Mouse (Mus musculus): ENCODE data around the gene Nsf. TPM values are rescaled to one million over a fixed set of nuclear protein-coding genes. Genes with fewer than 3 reads are reported as not detected.
A peak's percentile ranks its signal among the peaks of the same experiment; 100 is the strongest.

Nsf gene
- polyA plus RNA-seq, 1 experiment from 2014 or later = 59.1 TPM

DNA sequence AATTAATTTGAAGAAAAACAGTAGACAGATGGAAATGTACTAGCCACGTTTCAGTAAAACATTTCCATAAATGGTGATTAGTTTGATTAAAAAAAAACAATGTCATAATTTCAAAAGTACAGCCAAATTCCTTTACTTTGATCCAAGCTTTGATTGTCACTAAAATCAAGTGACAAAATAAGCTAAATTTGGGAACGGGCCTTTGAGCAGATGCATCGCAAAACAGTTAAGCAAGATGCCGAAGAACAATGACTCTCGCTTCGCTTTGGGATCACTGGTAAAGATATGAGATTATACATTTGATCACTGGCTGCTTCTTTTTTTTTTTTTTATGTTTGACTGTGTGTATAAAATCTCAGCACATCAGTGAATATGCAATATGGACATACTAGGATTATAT, 20.0 kb downstream of the Nsf start:
- no peaks in the 10 kb centered on the region for H3K27me3 ChIP-seq (ENCODE audit: control insufficient read depth, insufficient read depth, low read length)
- H3K4me3 ChIP-seq (ENCODE audit: low read depth, low read length) = no peak overlapping the region
- no peaks in the 10 kb centered on the region for H3K9me3 ChIP-seq (ENCODE audit: control insufficient read depth, low read length)
- ATAC-seq (ENCODE audit: low FRiP score) (no peak), DNase-seq (ENCODE audit: low spot score, missing footprints) (no peak)
- no peak overlapping the region for H3K4me2 ChIP-seq
- no peaks in the 10 kb centered on the region for H3K36me3 ChIP-seq (ENCODE audit: control insufficient read depth, insufficient read depth, low read length)
- no peak overlapping the region for H3K27ac ChIP-seq (ENCODE audit: low read depth, low read length)
- peaks cover 2% of the 10 kb centered on the region; the same call in 1 of the 2 replicates for H3K4me1 ChIP-seq (ENCODE audit: control insufficient read depth, insufficient read depth, low read length)
- 94% methylated on average over 6 of the region's 6 CpGs for WGBS
- H3K9ac ChIP-seq (ENCODE audit: low read length) = no peak overlapping the region

- DNase-seq (ENCODE audit: low spot score, missing footprints) = no peak
- Histone ChIP-seq H3K4me1 (ENCODE audit: control insufficient read depth, insufficient read depth, low read length) (no peaks in the 10 kb centered on the region), H3K27me3 (ENCODE audit: control insufficient read depth, insufficient read depth, low read length) (no peaks in the 10 kb centered on the region), H3K4me2 (no peak overlapping the region), H3K27ac (ENCODE audit: low read depth, low read length) (no peak overlapping the region), H3K4me3 (ENCODE audit: low read depth, low read length) (no peak overlapping the region), H3K9me3 (ENCODE audit: control insufficient read depth, low read length) (no peaks in the 10 kb centered on the region), H3K36me3 (ENCODE audit: control insufficient read depth, insufficient read depth, low read length) (no peaks in the 10 kb centered on the region), H3K9ac (ENCODE audit: low read length) (no peak overlapping the region)
- ATAC-seq (ENCODE audit: low FRiP score) = no peak
- WGBS = 97% methylated on average over 2 of the region's 2 CpGs
Measured at GRCm38 (mm10) chr11:103923957-103924356, 29.9 kb downstream of the Nsf start.

GRCm38 (mm10) chr11:103923272-103923671, 30.6 kb downstream of the Nsf start:
- 91% methylated on average over 4 of the region's 4 CpGs for WGBS
- no peaks in the 10 kb centered on the region for H3K9me3 ChIP-seq (ENCODE audit: control insufficient read depth, low read length)

DNA sequence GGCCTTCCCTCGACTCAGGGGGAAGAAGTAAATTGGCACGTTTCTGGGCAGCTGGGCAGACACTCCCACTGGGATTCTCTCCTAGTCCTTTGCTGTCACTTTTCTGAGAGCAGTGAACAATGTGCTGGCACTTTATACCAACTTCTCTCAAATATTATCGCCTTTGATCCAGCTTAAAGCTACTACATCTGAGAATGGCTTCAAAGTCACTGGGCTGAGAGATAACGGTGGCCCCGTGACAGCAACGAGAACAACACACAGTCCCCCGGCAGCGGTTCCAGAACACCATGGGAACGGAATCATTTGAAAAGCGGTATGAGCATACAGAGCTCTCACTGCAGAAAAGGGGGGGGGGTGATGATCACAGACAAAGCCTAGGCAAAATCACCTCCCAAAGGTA, 31.0 kb downstream of the Nsf start:
- DNase-seq (ENCODE audit: low spot score, missing footprints) (no peak), ATAC-seq (ENCODE audit: low FRiP score) (no peak)
- no peak overlapping the region for H3K4me3 ChIP-seq (ENCODE audit: low read depth, low read length)
- no peaks in the 10 kb centered on the region for H3K27me3 ChIP-seq (ENCODE audit: control insufficient read depth, insufficient read depth, low read length)
- no peak overlapping the region for H3K4me2 ChIP-seq
- no peak overlapping the region for H3K9ac ChIP-seq (ENCODE audit: low read length)
- H3K4me1 ChIP-seq (ENCODE audit: control insufficient read depth, insufficient read depth, low read length) = no peaks in the 10 kb centered on the region
- H3K27ac ChIP-seq (ENCODE audit: low read depth, low read length) = no peak overlapping the region
- no peaks in the 10 kb centered on the region for H3K36me3 ChIP-seq (ENCODE audit: control insufficient read depth, insufficient read depth, low read length)
- 89% methylated on average over 10 of the region's 10 CpGs for WGBS
- H3K9me3 ChIP-seq (ENCODE audit: control insufficient read depth, low read length) = no peaks in the 10 kb centered on the region

More at GRCm38 (mm10) chr11:103923272-103923671, 30.6 kb downstream of the Nsf start:
- Histone ChIP-seq H3K36me3 (ENCODE audit: control insufficient read depth, insufficient read depth, low read length) (no peaks in the 10 kb centered on the region), H3K4me1 (ENCODE audit: control insufficient read depth, insufficient read depth, low read length) (no peaks in the 10 kb centered on the region), H3K27ac (ENCODE audit: low read depth, low read length) (no peak overlapping the region), H3K4me3 (ENCODE audit: low read depth, low read length) (no peak overlapping the region), H3K4me2 (no peak overlapping the region), H3K9ac (ENCODE audit: low read length) (no peak overlapping the region), H3K27me3 (ENCODE audit: control insufficient read depth, insufficient read depth, low read length) (no peaks in the 10 kb centered on the region)
- DNase-seq (ENCODE audit: low spot score, missing footprints) (no peak), ATAC-seq (ENCODE audit: low FRiP score) (no peak)

DNA sequence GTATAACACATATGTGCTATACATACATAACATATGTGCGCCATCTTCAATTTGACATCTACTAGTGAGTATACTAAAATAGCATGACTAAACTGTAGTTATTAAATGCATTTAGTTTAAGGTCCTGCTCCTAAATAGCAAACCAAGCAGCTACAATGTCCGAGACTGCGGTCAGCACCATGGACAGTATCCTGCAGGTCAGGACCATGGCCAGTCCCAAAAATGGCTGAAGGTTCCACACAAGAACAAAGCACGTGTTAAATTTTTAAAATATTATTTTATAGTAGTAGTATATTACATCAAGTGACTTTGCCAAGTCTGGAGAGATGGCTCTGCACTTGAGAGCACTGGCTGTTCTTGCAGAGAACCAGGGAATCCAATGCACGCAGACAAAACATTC, 33.2 kb downstream of the Nsf start:
- ATAC-seq (ENCODE audit: low FRiP score) = no peak
- no peak for DNase-seq (ENCODE audit: low spot score, missing footprints)
- WGBS = 79% methylated on average over 5 of the region's 5 CpGs

GRCm38 (mm10) chr11:103916807-103917206, 37.0 kb downstream of the Nsf start:
- Histone ChIP-seq H3K36me3 (ENCODE audit: control insufficient read depth, insufficient read depth, low read length) (peaks cover 3% of the 10 kb centered on the region; the same call in 1 of the 2 replicates), H3K4me2 (no peak overlapping the region), H3K4me3 (ENCODE audit: low read depth, low read length) (no peak overlapping the region), H3K27ac (ENCODE audit: low read depth, low read length) (no peak overlapping the region), H3K4me1 (ENCODE audit: control insufficient read depth, insufficient read depth, low read length) (no peaks in the 10 kb centered on the region), H3K9me3 (ENCODE audit: control insufficient read depth, low read length) (no peaks in the 10 kb centered on the region), H3K27me3 (ENCODE audit: control insufficient read depth, insufficient read depth, low read length) (no peaks in the 10 kb centered on the region), H3K9ac (ENCODE audit: low read length) (no peak overlapping the region)
- DNase-seq (ENCODE audit: low spot score, missing footprints) = no peak
- no peak for ATAC-seq (ENCODE audit: low FRiP score)
- 83% methylated on average over 7 of the region's 7 CpGs for WGBS

More for the DNA sequence above, 33.2 kb downstream of the Nsf start:
- H3K4me3 ChIP-seq (ENCODE audit: low read depth, low read length) = no peak overlapping the region
- H3K4me2 ChIP-seq = no peak overlapping the region
- H3K27ac ChIP-seq (ENCODE audit: low read depth, low read length) = no peak overlapping the region
- H3K9ac ChIP-seq (ENCODE audit: low read length) = no peak overlapping the region
- 0 out of 2 replicates have a peak, but pooled peaks cover 3% of the 10 kb centered on the region for H3K36me3 ChIP-seq (ENCODE audit: control insufficient read depth, insufficient read depth, low read length)
- no peaks in the 10 kb centered on the region for H3K27me3 ChIP-seq (ENCODE audit: control insufficient read depth, insufficient read depth, low read length)
- H3K9me3 ChIP-seq (ENCODE audit: control insufficient read depth, low read length) = no peaks in the 10 kb centered on the region
- H3K4me1 ChIP-seq (ENCODE audit: control insufficient read depth, insufficient read depth, low read length) = no peaks in the 10 kb centered on the region

GRCm38 (mm10) chr11:103915686-103916085, 38.2 kb downstream of the Nsf start:
- DNase-seq (ENCODE audit: low spot score, missing footprints) (no peak), ATAC-seq (ENCODE audit: low FRiP score) (no peak)
- no peaks in the 10 kb centered on the region for H3K27me3 ChIP-seq (ENCODE audit: control insufficient read depth, insufficient read depth, low read length)
- H3K9ac ChIP-seq (ENCODE audit: low read length) = no peak overlapping the region
- H3K27ac ChIP-seq (ENCODE audit: low read depth, low read length) = no peak overlapping the region
- H3K4me1 ChIP-seq (ENCODE audit: control insufficient read depth, insufficient read depth, low read length) = no peaks in the 10 kb centered on the region
- no peak overlapping the region for H3K4me2 ChIP-seq
- H3K9me3 ChIP-seq (ENCODE audit: control insufficient read depth, low read length) = no peaks in the 10 kb centered on the region
- H3K4me3 ChIP-seq (ENCODE audit: low read depth, low read length) = no peak overlapping the region
- H3K36me3 ChIP-seq (ENCODE audit: control insufficient read depth, insufficient read depth, low read length) = peaks cover 3% of the 10 kb centered on the region; the same call in 1 of the 2 replicates
- 91% methylated on average over 9 of the region's 9 CpGs for WGBS

- peaks cover 6% of the 10 kb centered on the region for H3K4me1 ChIP-seq (ENCODE audit: control insufficient read depth, insufficient read depth, low read length)
- peak; percentile 95 for DNase-seq (ENCODE audit: low spot score, missing footprints)
- no peak overlapping the region for H3K27ac ChIP-seq (ENCODE audit: low read depth, low read length)
- no peaks in the 10 kb centered on the region for H3K27me3 ChIP-seq (ENCODE audit: control insufficient read depth, insufficient read depth, low read length)
- ATAC-seq (ENCODE audit: low FRiP score) = no peak
- no peak overlapping the region for H3K9ac ChIP-seq (ENCODE audit: low read length)
- no peak overlapping the region for H3K4me2 ChIP-seq
- no peaks in the 10 kb centered on the region for H3K9me3 ChIP-seq (ENCODE audit: control insufficient read depth, low read length)
- H3K36me3 ChIP-seq (ENCODE audit: control insufficient read depth, insufficient read depth, low read length) = peaks cover 3% of the 10 kb centered on the region; the same call in 1 of the 2 replicates
- H3K4me3 ChIP-seq (ENCODE audit: low read depth, low read length) = no peak overlapping the region
- WGBS = 61% methylated on average over 7 of the region's 7 CpGs
Measured at GRCm38 (mm10) chr11:103910993-103911585, 42.8 kb downstream of the Nsf start.

- no peaks in the 10 kb centered on the region for H3K27me3 ChIP-seq (ENCODE audit: control insufficient read depth, insufficient read depth, low read length)
- H3K4me2 ChIP-seq = no peak overlapping the region
- ATAC-seq (ENCODE audit: low FRiP score) (no peak), DNase-seq (ENCODE audit: low spot score, missing footprints) (peak; percentile 81)
- 90% methylated on average over 11 of the region's 11 CpGs for WGBS
- no peak overlapping the region for H3K9ac ChIP-seq (ENCODE audit: low read length)
- no peak overlapping the region for H3K27ac ChIP-seq (ENCODE audit: low read depth, low read length)
- H3K36me3 ChIP-seq (ENCODE audit: control insufficient read depth, insufficient read depth, low read length) = no peaks in the 10 kb centered on the region; the same call in 1 of the 2 replicates
- H3K9me3 ChIP-seq (ENCODE audit: control insufficient read depth, low read length) = no peaks in the 10 kb centered on the region
- H3K4me1 ChIP-seq (ENCODE audit: control insufficient read depth, insufficient read depth, low read length) = peaks cover 8% of the 10 kb centered on the region
- no peak overlapping the region for H3K4me3 ChIP-seq (ENCODE audit: low read depth, low read length)
Measured at GRCm38 (mm10) chr11:103910531-103910930, 43.3 kb downstream of the Nsf start.

Measured in midbrain, embryonic 11.5 days (tissue).